Mouse (Mus musculus): ENCODE measurements at regions not wholly inside any gene's neighbourhood (a gene's known extent, or its start where the extent isn't known, plus 50 kb on each side); places are given as distances from the start of the nearest gene placed in this dataset.

DNA sequence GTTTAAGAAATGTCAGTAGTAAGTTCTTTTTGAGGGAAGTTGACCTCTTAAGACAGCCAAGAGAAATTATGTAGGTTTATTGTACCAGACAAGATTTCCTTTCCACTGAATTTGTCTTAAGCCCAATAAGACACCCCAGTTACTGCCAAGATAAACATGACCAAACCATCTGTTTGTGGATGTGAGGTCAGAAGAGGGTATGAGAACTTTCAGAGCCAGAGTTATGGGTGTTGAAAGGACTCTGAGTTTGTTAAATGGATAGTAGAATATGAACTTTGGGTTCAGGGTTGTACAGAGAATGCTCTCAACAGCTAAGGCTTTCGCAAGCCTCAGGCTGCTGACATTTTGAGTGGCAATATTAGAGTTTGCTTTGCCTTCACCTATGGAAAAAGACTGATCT lies 287.7 kb upstream of the Rarb start:
- no peak for TF ChIP-seq GATA1 (IDR thresholded peaks at IDR 0.05; ENCODE audit: borderline replicate concordance, low read length)
- no peak for TF ChIP-seq FLI1 (IDR thresholded peaks at IDR 0.05; ENCODE audit: low read length)
